Comparison of ENCODE assay signal across 13 mouse cellular contexts in the genomic region with DNA sequence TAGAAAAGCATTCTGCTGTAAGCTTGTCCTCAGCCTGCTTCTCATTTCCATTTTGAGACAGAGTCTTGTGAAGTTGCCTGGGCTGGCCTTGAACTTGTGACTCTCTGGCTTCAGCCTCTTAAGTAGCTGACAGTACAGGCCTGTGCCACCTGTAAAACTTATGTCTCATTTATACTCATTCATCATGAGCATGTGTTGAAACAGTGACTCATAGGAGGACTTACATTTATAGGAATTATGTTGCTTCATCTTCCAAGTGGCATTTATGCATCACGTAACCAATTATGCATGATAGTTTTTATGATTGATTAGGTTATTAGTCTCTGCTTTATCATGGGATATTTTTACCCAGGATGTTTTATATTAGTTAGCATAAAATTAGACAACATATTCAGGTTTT.
"Had no signal": no experiment of that assay in that cellular context is flagged by ENCODE, and none has a peak within 500 bp of the region (broad histone marks: within the 10 kb centered on the region; RNA-seq: fewer than 3 reads in every experiment).

No protein-coding gene starts in this region.

- H3K9ac ChIP-seq: limb, embryonic 15.5 days; liver, embryonic 12.5 days; lung, embryonic 14.5 days; midbrain, embryonic 12.5 days had no signal

- H3K4me3 ChIP-seq: layer of hippocampus, adult 2 months; left cerebral cortex, adult 2 months; limb, embryonic 15.5 days; liver, embryonic 12.5 days; midbrain, embryonic 12.5 days had no signal

- H3K36me3 ChIP-seq: limb, embryonic 15.5 days; liver, embryonic 12.5 days; midbrain, embryonic 12.5 days had no signal

- DNase-seq: kidney, adult 9 months; kidney, postnatal 4 days; lung, embryonic 14.5 days; right cerebral cortex, adult 18-20 months; thymus, postnatal 4 days had no signal

- H3K9me3 ChIP-seq: limb, embryonic 15.5 days; liver, embryonic 12.5 days; midbrain, embryonic 12.5 days had no signal

- ATAC-seq: liver, embryonic 12.5 days; midbrain, embryonic 16.5 days had no signal

- H3K4me1 ChIP-seq: limb, embryonic 15.5 days; liver, embryonic 12.5 days; midbrain, embryonic 12.5 days had no signal

- H3K27me3 ChIP-seq: limb, embryonic 15.5 days; liver, embryonic 12.5 days; midbrain, embryonic 12.5 days had no signal

- H3K4me2 ChIP-seq: limb, embryonic 15.5 days; liver, embryonic 12.5 days; lung, embryonic 14.5 days; midbrain, embryonic 12.5 days had no signal

- H3K27ac ChIP-seq: kidney, postnatal 0 days; layer of hippocampus, adult 2 months; left cerebral cortex, adult 2 months; limb, embryonic 15.5 days; liver, embryonic 12.5 days; midbrain, embryonic 12.5 days; stomach, postnatal 0 days had no signal
